Mouse (Mus musculus): ENCODE measurements around the gene Prr5l.

DNA sequence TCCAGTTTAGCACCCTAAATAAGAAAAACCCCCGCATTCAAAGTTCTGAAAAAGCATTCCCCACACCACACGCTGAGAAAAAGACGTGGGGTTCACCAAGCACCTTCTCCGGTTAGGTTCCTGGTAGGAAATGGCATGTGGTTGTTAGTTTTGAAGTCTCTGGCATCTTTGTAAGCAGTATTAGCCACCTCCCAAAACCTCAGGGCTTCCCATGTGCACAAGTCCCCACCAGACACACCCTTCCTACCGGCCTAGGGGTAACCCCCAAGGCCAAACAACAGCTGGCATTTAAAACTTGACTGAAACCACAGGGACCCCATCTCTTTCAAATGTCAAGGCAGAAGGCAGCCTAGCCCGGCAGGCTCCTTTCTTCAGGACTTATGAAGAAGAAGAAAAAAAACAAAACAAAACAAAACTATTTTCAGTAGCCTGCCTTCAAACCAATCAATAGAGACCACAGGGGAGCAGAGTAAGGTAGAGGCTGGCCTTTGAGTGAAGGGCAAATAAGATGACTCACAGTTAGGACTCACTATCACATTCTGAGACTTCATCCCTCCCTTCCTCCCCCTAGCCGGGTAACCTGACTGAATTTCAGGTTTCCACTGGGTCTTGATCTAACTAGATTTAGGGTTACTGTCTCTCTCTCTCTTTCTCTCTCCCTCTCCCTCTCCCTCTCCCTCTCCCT, 126.6 kb downstream of the Prr5l start:
- no peak for TF ChIP-seq CTCF (IDR thresholded peaks at IDR 0.05)
- no peak for TF ChIP-seq EP300 (IDR thresholded peaks at IDR 0.05)
